Mouse (Mus musculus) cortical plate, adult 2 months (tissue): ENCODE results near the gene Gtf2a1l. TPM values are rescaled to one million over a fixed set of nuclear protein-coding genes. Genes with fewer than 3 reads are reported as not detected.

Experiments
- H3K27ac ChIP-seq: fragments of 200-500 bp; 2 replicates; pipeline ENCODE4 v1.5.1; 2012; ENCODE audit warnings: low read length, control low read depth, inconsistent platforms; ENCODE audit not compliant: insufficient read depth
- H3K4me1 ChIP-seq: fragments of 200-500 bp; 2 replicates; pipeline ENCODE4 v1.6.1; 2011; ENCODE audit warnings: low read length; ENCODE audit not compliant: control insufficient read depth, insufficient read depth
- H3K4me3 ChIP-seq: fragments of 200-500 bp; 2 replicates; pipeline ENCODE4 v1.5.1; 2011; ENCODE audit warnings: mild to moderate bottlenecking, low read length, control low read depth; ENCODE audit not compliant: insufficient read depth
- CTCF ChIP-seq: fragments of 200-500 bp; IDR thresholded peaks from 2 replicates; pipeline ENCODE4 v1.5.1; 2011; ENCODE audit warnings: mild to moderate bottlenecking, control low read depth, low read length; ENCODE audit not compliant: insufficient read depth; ENCODE audit errors: extremely low read depth
- POLR2A ChIP-seq: fragments of 200-500 bp; IDR thresholded peaks from 2 replicates; pipeline ENCODE4 v1.6.1; 2011; ENCODE audit warnings: mild to moderate bottlenecking, low read length, control low read depth; ENCODE audit not compliant: insufficient read depth; ENCODE audit errors: extremely low read depth
- polyA plus RNA-seq: library from polyadenylated mRNA; depleted of rRNA; stranded (reverse); fragments of >200 nt; gene quantifications from 2 replicates; pipeline ENCODE4 v1.2.3, GENCODE M21; 2012

Gene Gtf2a1l
- polyA plus RNA-seq, 1 experiment: 0.40 TPM

- H3K4me1 ChIP-seq: no peaks in the 10 kb centered on the region
- H3K4me3 ChIP-seq: no peak overlapping the region
- no peak overlapping the region for H3K27ac ChIP-seq
- TF ChIP-seq POLR2A (no peak), CTCF (peak; percentile 85)
Observed at GRCm38 (mm10) chr17:88652010-88652409, 16.4 kb upstream of the Gtf2a1l start.

- H3K4me3 ChIP-seq: peak overlapping the region; percentile 21; the same call in 1 of the 2 replicates
- H3K27ac ChIP-seq: no peak overlapping the region
- no peak for TF ChIP-seq POLR2A
- peak; percentile 91 for TF ChIP-seq CTCF
Observed at GRCm38 (mm10) chr17:88652702-88653374, 15.6 kb upstream of the Gtf2a1l start.

GRCm38 (mm10) chr17:88653375-88653769, 15.1 kb upstream of the Gtf2a1l start:
- no peaks in the 10 kb centered on the region for H3K4me1 ChIP-seq
- no peak overlapping the region for H3K4me3 ChIP-seq
- H3K27ac ChIP-seq: no peak overlapping the region
- no peak for TF ChIP-seq POLR2A
- TF ChIP-seq CTCF: no peak

More at GRCm38 (mm10) chr17:88652702-88653374, 15.6 kb upstream of the Gtf2a1l start:
- no peaks in the 10 kb centered on the region for H3K4me1 ChIP-seq

- H3K4me3 ChIP-seq: no peak overlapping the region
- H3K4me1 ChIP-seq: no peaks in the 10 kb centered on the region
- TF ChIP-seq POLR2A (no peak), CTCF (no peak)
Observed at GRCm38 (mm10) chr17:88658510-88658909, 9.9 kb upstream of the Gtf2a1l start.

GRCm38 (mm10) chr17:88666076-88666475, 2.4 kb upstream of the Gtf2a1l start:
- H3K27ac ChIP-seq: no peak overlapping the region
- no peak for TF ChIP-seq CTCF
- TF ChIP-seq POLR2A: no peak
- H3K4me3 ChIP-seq: no peak overlapping the region
- no peaks in the 10 kb centered on the region; the same call in 1 of the 2 replicates for H3K4me1 ChIP-seq

More at GRCm38 (mm10) chr17:88658510-88658909, 9.9 kb upstream of the Gtf2a1l start:
- H3K27ac ChIP-seq: no peak overlapping the region

- TF ChIP-seq POLR2A (no peak), CTCF (no peak)
- no peaks in the 10 kb centered on the region for H3K4me1 ChIP-seq
- no peak overlapping the region for H3K27ac ChIP-seq
- H3K4me3 ChIP-seq: no peak overlapping the region
Observed at GRCm38 (mm10) chr17:88669921-88670320, 1.5 kb downstream of the Gtf2a1l start.

- TF ChIP-seq CTCF (no peak), POLR2A (no peak)
- Histone ChIP-seq H3K4me1 (no peaks in the 10 kb centered on the region), H3K4me3 (no peak overlapping the region), H3K27ac (no peak overlapping the region)
Observed at GRCm38 (mm10) chr17:88670800-88671199, 2.3 kb downstream of the Gtf2a1l start.

GRCm38 (mm10) chr17:88675310-88676309, 7.2 kb downstream of the Gtf2a1l start:
- TF ChIP-seq POLR2A (no peak), CTCF (0 out of 2 replicates have a peak, but pooled peaks have one; percentile 6)
- no peak overlapping the region for H3K4me3 ChIP-seq
- no peak overlapping the region for H3K27ac ChIP-seq
- no peaks in the 10 kb centered on the region for H3K4me1 ChIP-seq

- TF ChIP-seq CTCF (no peak), POLR2A (no peak)
- Histone ChIP-seq H3K4me1 (no peaks in the 10 kb centered on the region), H3K4me3 (no peak overlapping the region), H3K27ac (no peak overlapping the region)
Observed at GRCm38 (mm10) chr17:88688226-88688625, 19.8 kb downstream of the Gtf2a1l start.
